Comparison of ENCODE assay signal across 21 mouse cellular contexts in genomic region chr10:43748300-43748699, GRCm38 (mm10).
DNase-seq lines count a peak whose midpoint lies in the region; ATAC-seq and TF ChIP-seq lines count a peak whose summit lies in the region.
"Had no signal": no experiment of that assay in that cellular context is flagged by ENCODE, and none has a peak within 500 bp of the region (broad histone marks: within the 10 kb centered on the region; RNA-seq: fewer than 3 reads in every experiment).

No protein-coding gene starts in this region.

- ATAC-seq in kidney, embryonic 15.5 days (replicated peaks; ENCODE audit: low FRiP score) = no peak
- ATAC-seq: activated CD4-positive, CD25-positive, alpha-beta regulatory T cell, adult 4 months; CD4-positive, CD25-positive, alpha-beta regulatory T cell, adult 4 months; Patski had no signal

- H3K4me2 ChIP-seq in CH12.LX (ENCODE audit: insufficient read depth, low read depth, poor library complexity, severe bottlenecking) = peak overlapping the region; percentile 54
- H3K4me2 ChIP-seq in kidney, embryonic 15.5 days = no peak overlapping the region

- TF ChIP-seq CTCF in spleen, adult 2 months (IDR thresholded peaks at IDR 0.05; ENCODE audit: extremely low read depth, insufficient read depth, insufficient read length, insufficient replicate concordance) = no peak
- TF ChIP-seq CTCF in CH12.LX (conservative IDR thresholded peaks at IDR 0.05 in 1 of 2, IDR thresholded peaks at IDR 0.05 in 1 of 2; ENCODE audit: low read depth in 2 of 2, low read length in 2 of 2) = no peak

- no peak for TF ChIP-seq RAD21 in CH12.LX (IDR thresholded peaks at IDR 0.05; ENCODE audit: low read depth, low read length)

- 86% methylated on average over 3 of the region's 3 CpGs for WGBS in heart, embryonic 10.5 days
- WGBS in spleen, adult 2 months = 40% methylated on average over 3 of the region's 3 CpGs
- WGBS in kidney, embryonic 15.5 days = 71% methylated on average over 3 of the region's 3 CpGs

- peak overlapping the region; percentile 49; the same call in 1 of the 2 replicates for H3K9ac ChIP-seq in CH12.LX (ENCODE audit: insufficient read depth, low read depth)
- no peak overlapping the region for H3K9ac ChIP-seq in kidney, embryonic 15.5 days

- H3K9me3 ChIP-seq in heart, embryonic 10.5 days = no peaks in the 10 kb centered on the region
- H3K9me3 ChIP-seq in CH12.LX (replicated peaks; ENCODE audit: low read length) = peaks cover 8% of the 10 kb centered on the region
- H3K9me3 ChIP-seq in kidney, embryonic 15.5 days (replicated peaks) = no peaks in the 10 kb centered on the region
- H3K9me3 ChIP-seq: G1E had no signal

- TF ChIP-seq EP300 in CH12.LX (IDR thresholded peaks at IDR 0.05; ENCODE audit: low read length) = peak; percentile 66

- peaks cover 32% of the 10 kb centered on the region for H3K79me2 ChIP-seq in CH12.LX (replicated peaks; ENCODE audit: control insufficient read depth, extremely low read depth, insufficient read depth, poor library complexity, severe bottlenecking)

- H3K4me1 ChIP-seq in heart, embryonic 10.5 days = peaks cover 13% of the 10 kb centered on the region
- H3K4me1 ChIP-seq in spleen, adult 2 months (ENCODE audit: control insufficient read depth, insufficient read depth, insufficient read length) = peaks cover 29% of the 10 kb centered on the region; the same call in 1 of the 2 replicates
- H3K4me1 ChIP-seq in CH12.LX (ENCODE audit: control insufficient read depth in 1 of 2, insufficient read depth in 2 of 2) = peaks cover 34 to 77% of the 10 kb centered on the region in 2 experiments
- H3K4me1 ChIP-seq in kidney, embryonic 15.5 days = peaks cover 22% of the 10 kb centered on the region

- in situ Hi-C loops in CH12.LX (cut with MboI; ENCODE audit: low pct_ligation_motif_present, low pct_unique_long_range_greater_than_20kb, low sequenced_read_pairs) = no loop called here

- no peak for TF ChIP-seq POLR2A in spleen, adult 2 months (IDR thresholded peaks at IDR 0.05; ENCODE audit: low read depth, low read length)
- peak; percentile 22; the same call in 1 of the 2 replicates for TF ChIP-seq POLR2A in CH12.LX (IDR thresholded peaks at IDR 0.05; ENCODE audit: low read depth, low read length)

- dilution Hi-C loops in CH12.LX (cut with MboI; ENCODE audit: extremely low pct_ligation_motif_present, extremely low pct_unique_long_range_greater_than_20kb, low sequenced_read_pairs) = no loop called here

- no peaks in the 10 kb centered on the region for H3K36me3 ChIP-seq in heart, embryonic 10.5 days
- no peaks in the 10 kb centered on the region for H3K36me3 ChIP-seq in spleen, adult 2 months (ENCODE audit: control insufficient read depth, insufficient read depth, low read length)
- peaks cover 0 to 42% of the 10 kb centered on the region in 2 experiments for H3K36me3 ChIP-seq in CH12.LX (replicated peaks in 1 of 2; ENCODE audit: control insufficient read depth in 1 of 2, insufficient read depth in 1 of 2, low read length in 1 of 2)
- H3K36me3 ChIP-seq in kidney, embryonic 15.5 days = no peaks in the 10 kb centered on the region
- H3K36me3 ChIP-seq: G1E had no signal

- no peak overlapping the region for H3K4me3 ChIP-seq in heart, embryonic 10.5 days
- no peak overlapping the region for H3K4me3 ChIP-seq in spleen, adult 2 months (ENCODE audit: extremely low read depth, insufficient read depth, insufficient read length)
- peak overlapping the region in 2 of 3 experiments; percentile 45 to 46 for H3K4me3 ChIP-seq in CH12.LX (replicated peaks in 1 of 3; ENCODE audit: low read depth in 2 of 3, low read length in 2 of 3, poor library complexity in 1 of 3)
- no peak overlapping the region for H3K4me3 ChIP-seq in kidney, embryonic 15.5 days (replicated peaks)

- DNase-seq in heart, adult 11 months = peak; percentile 4
- no peak for DNase-seq in heart, embryonic 10.5 days (ENCODE audit: low spot score)
- no peak for DNase-seq in spleen, adult 2 months (ENCODE audit: low read depth in 1 of 2, low spot score in 2 of 2)
- no peak for DNase-seq in spleen, postnatal 14 days (ENCODE audit: low spot score in 2 of 2)
- DNase-seq in CH12.LX (ENCODE audit: extremely low read depth) = peak; percentile 73
- DNase-seq: adrenal gland, adult 2 months; adrenal gland, adult 8-10 months; adrenal gland, postnatal 10 days; adrenal gland, postnatal 14 days; adrenal gland, postnatal 25 days; adrenal gland, postnatal 36 days; B cell, adult 2 months; cerebellum, adult 11 months; cerebellum, adult 11-12 months; cerebellum, adult 18-20 months; cerebellum, adult 2 months had no signal

- no peaks in the 10 kb centered on the region for H3K27me3 ChIP-seq in heart, embryonic 10.5 days (ENCODE audit: insufficient read depth, poor library complexity, severe bottlenecking)
- H3K27me3 ChIP-seq in spleen, adult 2 months (ENCODE audit: control insufficient read depth, insufficient read depth, low read length) = no peaks in the 10 kb centered on the region
- H3K27me3 ChIP-seq in CH12.LX (replicated peaks) = no peaks in the 10 kb centered on the region
- no peaks in the 10 kb centered on the region for H3K27me3 ChIP-seq in kidney, embryonic 15.5 days
- H3K27me3 ChIP-seq: Patski had no signal

- H3K27ac ChIP-seq in heart, embryonic 10.5 days = no peak overlapping the region
- peak overlapping the region; percentile 66 for H3K27ac ChIP-seq in spleen, adult 2 months (ENCODE audit: insufficient read depth, low read length)
- peak overlapping the region; percentile 96 for H3K27ac ChIP-seq in CH12.LX (ENCODE audit: insufficient read depth, low read depth)
- no peak overlapping the region for H3K27ac ChIP-seq in kidney, embryonic 15.5 days

TF ChIP-seq in CH12.LX, 34 proteins besides CTCF, POLR2A, EP300 and RAD21:
- TF ChIP-seq USF1 (IDR thresholded peaks at IDR 0.05; ENCODE audit: low read depth, low read length) (no peak), JUND (conservative IDR thresholded peaks at IDR 0.05; ENCODE audit: low read depth, low read length) (no peak), RCOR1 (conservative IDR thresholded peaks at IDR 0.05; ENCODE audit: low read depth, low read length) (no peak), MXI1 (IDR thresholded peaks at IDR 0.05; ENCODE audit: low read depth, low read length) (no peak), MYC (IDR thresholded peaks at IDR 0.05; ENCODE audit: low read depth, low read length) (no peak), ZKSCAN1 (IDR thresholded peaks at IDR 0.05; ENCODE audit: borderline replicate concordance, low read depth, low read length) (no peak), CHD2 (IDR thresholded peaks at IDR 0.05; ENCODE audit: low read length) (no peak), NELFE (IDR thresholded peaks at IDR 0.05; ENCODE audit: low read depth, low read length) (no peak), IRF4 (IDR thresholded peaks at IDR 0.05; ENCODE audit: low read depth, low read length) (peak; percentile 35; the same call in 1 of the 2 replicates), MAZ (IDR thresholded peaks at IDR 0.05; ENCODE audit: low read depth, low read length) (no peak), CHD1 (IDR thresholded peaks at IDR 0.05; ENCODE audit: low read depth, low read length) (no peak), E2F4 (IDR thresholded peaks at IDR 0.05; ENCODE audit: insufficient replicate concordance, low read depth, low read length) (no peak), MAFK (IDR thresholded peaks at IDR 0.05; ENCODE audit: insufficient replicate concordance, low read length) (peak; percentile 91), KAT2A (IDR thresholded peaks at IDR 0.05; ENCODE audit: insufficient replicate concordance, low read length) (no peak), SMC3 (IDR thresholded peaks at IDR 0.05; ENCODE audit: low read depth, low read length) (peak; percentile 3; the same call in 1 of the 2 replicates), ETS1 (conservative IDR thresholded peaks at IDR 0.05; ENCODE audit: low read depth, low read length) (peak; percentile 66), ELF1 (IDR thresholded peaks at IDR 0.05; ENCODE audit: low read depth, low read length) (no peak), TCF12 (IDR thresholded peaks at IDR 0.05; ENCODE audit: low read depth, low read length) (peak; percentile 41; the same call in 1 of the 2 replicates), BHLHE40 (IDR thresholded peaks at IDR 0.05; ENCODE audit: low read depth, low read length) (peak; percentile 42; the same call in 1 of the 2 replicates), HCFC1 (IDR thresholded peaks at IDR 0.05; ENCODE audit: low read depth, low read length) (no peak), TBP (conservative IDR thresholded peaks at IDR 0.05; ENCODE audit: low read depth, low read length) (peak; percentile 70; the same call in 1 of the 2 replicates), UBTF (IDR thresholded peaks at IDR 0.05; ENCODE audit: low read depth, low read length) (no peak), MAX (IDR thresholded peaks at IDR 0.05; ENCODE audit: low read length) (no peak), MEF2A (IDR thresholded peaks at IDR 0.05; ENCODE audit: borderline replicate concordance, low read depth, low read length) (0 out of 2 replicates have a peak, but pooled peaks have one; percentile 46), POLR2AphosphoS2 (IDR thresholded peaks at IDR 0.05; ENCODE audit: low read depth, low read length) (0 out of 2 replicates have a peak, but pooled peaks have one; percentile 5), JUN (IDR thresholded peaks at IDR 0.05; ENCODE audit: insufficient read depth, low read depth, low read length) (no peak), NRF1 (IDR thresholded peaks at IDR 0.05; ENCODE audit: low read depth, low read length) (no peak), ZNF384 (IDR thresholded peaks at IDR 0.05; ENCODE audit: low read depth, low read length) (peak; percentile 66), SIN3A (IDR thresholded peaks at IDR 0.05; ENCODE audit: low read length) (no peak), ZC3H11A (IDR thresholded peaks at IDR 0.05; ENCODE audit: low read depth, low read length) (no peak), ZMIZ1 (IDR thresholded peaks at IDR 0.05; ENCODE audit: low read depth, low read length) (no peak), GABPA (IDR thresholded peaks at IDR 0.05; ENCODE audit: insufficient replicate concordance, low read depth, low read length) (no peak)

Comparison
In these comparisons a context has a peak if more than half of its experiments do, and no peak if none do; other contexts are left out.
1. DNase-seq: peak in heart, adult 11 months (single experiment) and CH12.LX (single experiment); none in heart, embryonic 10.5 days (single experiment), spleen, adult 2 months (0 of 2) and spleen, postnatal 14 days (0 of 2).
2. H3K27ac ChIP-seq: peak in spleen, adult 2 months (single experiment) and CH12.LX (single experiment); none in heart, embryonic 10.5 days (single experiment) and kidney, embryonic 15.5 days (single experiment).
3. H3K4me3 ChIP-seq: peak in CH12.LX (2 of 3); none in heart, embryonic 10.5 days (single experiment), spleen, adult 2 months (single experiment) and kidney, embryonic 15.5 days (single experiment).